Mouse (Mus musculus): ENCODE results near the gene Csnk1e.

Gene Csnk1e

DNA sequence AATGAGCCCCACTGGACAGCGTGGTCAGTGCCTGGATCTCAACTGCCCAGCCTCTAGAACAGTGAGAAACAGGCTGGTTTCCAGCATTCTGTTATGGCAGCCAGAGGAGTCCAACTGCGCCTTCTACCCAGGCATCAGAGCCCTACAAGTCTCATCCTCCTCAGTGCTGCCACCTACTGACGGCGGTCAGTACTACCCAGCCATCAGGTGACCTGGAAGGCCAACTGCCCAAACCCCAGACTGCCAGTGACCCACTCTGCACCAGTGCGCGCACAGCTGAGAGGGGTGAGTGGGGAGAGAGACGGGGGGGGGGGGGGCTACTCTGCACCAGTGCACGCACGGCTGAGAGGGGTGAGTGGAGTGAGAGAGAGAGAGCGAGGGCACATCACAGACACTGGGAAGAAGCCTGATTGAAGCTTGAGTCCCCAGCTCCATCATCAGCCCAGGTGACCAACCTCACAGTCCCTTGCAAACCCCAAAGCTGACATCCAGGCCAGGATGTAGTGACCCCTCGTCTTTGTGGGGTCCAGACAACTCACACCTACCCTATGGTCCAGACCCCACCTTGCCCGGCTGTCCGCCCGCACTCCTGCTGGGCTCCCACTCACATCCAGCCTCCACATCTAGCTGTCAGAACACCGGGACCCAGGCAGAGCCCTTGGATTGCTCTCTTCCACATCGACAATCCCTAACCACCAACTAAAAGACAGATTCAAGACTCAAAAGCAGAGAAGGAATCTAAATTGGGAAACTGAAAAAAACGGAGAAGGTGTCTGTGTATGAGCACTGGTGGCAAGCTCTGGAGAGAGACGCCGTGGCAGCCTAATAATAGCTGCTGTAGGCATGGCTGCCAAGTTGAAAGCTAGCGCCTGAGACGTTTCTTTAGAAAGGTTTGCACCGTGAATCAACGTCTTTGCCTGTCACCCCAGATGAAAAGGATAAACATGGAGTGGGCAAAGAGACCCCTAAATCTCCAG is 74.6 kb downstream of the Csnk1e start:
- in situ Hi-C loops (cut with MboI; ENCODE audit: low pct_unique_long_range_greater_than_20kb in 1 of 2, low sequenced_read_pairs in 2 of 2, unreplicated experiment in 1 of 2): no loop called here

DNA sequence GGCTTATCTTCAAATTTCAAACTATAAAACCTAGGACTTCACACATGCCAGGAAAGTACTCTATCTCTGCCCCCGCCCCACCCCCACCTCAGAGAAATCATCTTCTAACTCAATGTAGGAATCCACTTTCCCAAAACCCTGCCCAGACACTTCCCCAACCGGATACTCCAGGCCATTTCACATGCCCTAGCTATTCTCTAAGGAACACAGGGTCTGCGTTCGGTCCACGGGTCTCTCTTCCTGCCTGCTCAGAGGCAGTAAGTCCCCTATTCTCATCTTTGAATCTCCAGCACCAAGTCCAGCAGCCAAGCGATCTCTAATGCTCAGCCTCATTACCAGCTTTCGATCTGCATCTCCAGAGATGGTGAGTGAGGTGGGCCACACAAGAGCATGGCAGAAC is 75.7 kb downstream of the Csnk1e start:
- in situ Hi-C loops (cut with MboI; ENCODE audit: low pct_unique_long_range_greater_than_20kb in 1 of 2, low sequenced_read_pairs in 2 of 2, unreplicated experiment in 1 of 2): no loop called here

DNA sequence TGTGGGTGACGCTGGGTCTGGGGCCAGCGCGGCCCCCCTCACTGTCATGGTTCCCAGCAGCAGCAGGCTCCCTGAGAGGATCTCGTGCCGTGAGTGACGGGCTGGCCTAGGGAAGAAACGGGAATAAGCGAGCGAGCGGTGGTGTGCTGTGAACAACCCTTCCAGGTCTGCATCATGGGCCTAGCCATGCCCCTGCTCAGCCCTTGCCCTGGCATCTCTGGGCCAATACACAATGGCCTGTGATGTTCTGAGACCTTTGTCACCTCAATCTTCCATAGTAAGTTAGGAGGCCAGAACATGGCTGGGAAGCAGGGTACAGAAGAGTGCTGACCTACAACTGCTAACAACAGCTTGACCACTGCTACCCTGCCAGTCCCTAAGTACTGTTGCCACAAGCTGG is 76.8 kb downstream of the Csnk1e start:
- in situ Hi-C loops (cut with MboI; ENCODE audit: low pct_unique_long_range_greater_than_20kb in 1 of 2, low sequenced_read_pairs in 2 of 2, unreplicated experiment in 1 of 2): no loop called here

DNA sequence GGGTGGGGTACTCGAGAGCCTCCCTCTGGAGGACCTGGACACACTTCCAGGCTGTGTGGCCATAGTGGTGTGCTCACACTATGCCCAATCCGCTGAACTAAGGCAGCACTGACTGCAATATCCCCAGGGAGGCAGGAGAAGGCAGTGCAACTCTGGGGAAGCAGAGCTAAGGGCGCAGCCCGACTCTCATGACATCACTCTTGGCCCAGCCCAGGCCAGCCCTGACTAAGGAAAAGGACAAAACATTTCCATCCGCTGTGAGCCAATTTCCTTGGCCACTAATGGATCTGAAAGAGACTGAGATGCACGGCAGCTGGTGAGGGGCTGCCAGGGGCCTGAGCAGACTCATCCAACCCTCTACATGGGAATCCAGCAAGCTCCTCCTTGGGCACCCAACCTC is 77.7 kb downstream of the Csnk1e start:
- in situ Hi-C loops (cut with MboI; ENCODE audit: low pct_unique_long_range_greater_than_20kb in 1 of 2, low sequenced_read_pairs in 2 of 2, unreplicated experiment in 1 of 2): no loop called here

DNA sequence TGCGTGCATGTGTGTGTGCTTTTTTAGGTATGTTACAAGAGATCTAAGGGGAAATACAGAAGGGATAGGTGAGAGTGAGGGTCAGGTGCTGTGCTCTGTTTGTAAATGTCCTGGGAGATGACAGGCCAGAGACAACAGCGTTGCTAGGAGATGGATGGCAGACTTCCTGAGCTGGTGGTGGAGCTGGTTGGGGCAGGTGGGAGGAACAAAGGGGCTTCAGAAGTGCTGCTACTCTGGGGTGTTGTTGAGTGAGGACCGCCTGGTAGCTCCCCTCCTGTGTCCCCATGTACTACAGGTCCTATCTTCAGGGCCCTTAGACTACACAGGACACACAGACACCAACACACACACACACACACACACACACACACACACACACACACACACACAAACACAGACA is 80.6 kb downstream of the Csnk1e start:
- in situ Hi-C loops (cut with MboI; ENCODE audit: low pct_unique_long_range_greater_than_20kb in 1 of 2, low sequenced_read_pairs in 2 of 2, unreplicated experiment in 1 of 2): no loop called here

DNA sequence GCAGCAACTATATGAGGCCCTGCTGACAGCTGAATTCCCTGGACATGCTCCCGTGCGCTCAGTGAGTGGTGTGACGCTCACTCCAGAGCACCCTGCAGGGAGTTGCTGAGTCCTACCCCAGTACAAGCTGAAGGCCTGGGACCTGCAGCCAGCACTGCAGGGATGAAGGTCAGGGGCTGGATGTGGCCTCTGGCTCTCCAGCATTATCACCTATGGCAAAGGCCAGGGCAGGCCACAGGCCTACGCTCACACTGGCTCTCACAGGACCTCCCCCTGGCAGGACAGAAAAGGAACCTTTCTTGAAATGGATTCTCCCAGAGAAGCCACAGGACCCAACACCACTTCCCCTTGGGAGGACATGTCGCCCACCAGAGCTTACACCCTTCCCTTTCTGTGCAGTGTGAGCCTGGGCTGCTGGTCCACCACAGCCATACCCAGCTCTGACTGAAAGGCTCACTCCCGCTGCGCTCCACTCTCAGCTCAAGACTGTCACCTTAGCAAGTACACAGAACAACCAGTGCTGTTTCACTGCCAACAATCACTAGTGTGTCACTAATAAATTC is 85.0 kb downstream of the Csnk1e start:
- in situ Hi-C loops (cut with MboI; ENCODE audit: low pct_unique_long_range_greater_than_20kb in 1 of 2, low sequenced_read_pairs in 2 of 2, unreplicated experiment in 1 of 2): no loop called here

DNA sequence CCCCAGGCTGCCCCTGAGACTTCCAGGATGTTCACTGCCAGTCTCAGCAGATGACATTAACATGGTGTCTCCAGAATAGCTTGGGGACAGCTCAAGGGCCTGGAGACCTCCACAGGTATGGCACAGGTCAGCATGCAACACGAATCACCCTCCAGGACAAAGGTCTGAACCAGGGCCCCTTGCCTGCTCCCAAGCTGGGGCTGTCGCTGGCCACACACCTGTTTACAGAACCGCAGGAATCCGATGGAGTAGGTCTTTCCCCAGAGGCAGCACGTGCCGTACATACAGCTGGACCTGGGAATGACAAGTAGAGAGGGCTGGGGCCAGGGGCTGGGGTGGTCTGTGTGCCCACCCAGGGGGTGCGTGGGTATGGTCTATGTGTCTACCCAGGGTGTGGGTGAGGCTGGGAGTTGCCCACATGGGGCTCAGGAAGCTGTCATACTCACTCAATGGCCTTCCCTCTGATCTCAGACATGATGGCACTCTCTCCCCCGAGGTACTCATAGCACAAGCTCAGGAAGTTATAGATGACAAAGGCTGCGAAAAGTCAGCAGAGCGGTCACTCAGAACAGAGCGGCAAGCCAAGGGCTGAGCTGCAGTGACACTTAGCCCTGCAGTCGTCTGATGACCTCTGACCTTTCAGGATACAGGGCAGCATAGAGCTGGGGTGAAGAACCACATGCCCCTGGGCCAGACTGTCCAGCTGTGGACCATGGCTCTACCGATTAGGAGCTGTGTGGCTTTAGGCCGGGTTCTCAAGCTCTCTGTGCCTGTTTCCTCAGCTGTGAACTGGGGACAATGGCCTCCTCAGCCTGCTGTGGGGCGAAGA is 85.7 kb downstream of the Csnk1e start:
- in situ Hi-C loops (cut with MboI; ENCODE audit: low pct_unique_long_range_greater_than_20kb in 1 of 2, low sequenced_read_pairs in 2 of 2, unreplicated experiment in 1 of 2): no loop called here

DNA sequence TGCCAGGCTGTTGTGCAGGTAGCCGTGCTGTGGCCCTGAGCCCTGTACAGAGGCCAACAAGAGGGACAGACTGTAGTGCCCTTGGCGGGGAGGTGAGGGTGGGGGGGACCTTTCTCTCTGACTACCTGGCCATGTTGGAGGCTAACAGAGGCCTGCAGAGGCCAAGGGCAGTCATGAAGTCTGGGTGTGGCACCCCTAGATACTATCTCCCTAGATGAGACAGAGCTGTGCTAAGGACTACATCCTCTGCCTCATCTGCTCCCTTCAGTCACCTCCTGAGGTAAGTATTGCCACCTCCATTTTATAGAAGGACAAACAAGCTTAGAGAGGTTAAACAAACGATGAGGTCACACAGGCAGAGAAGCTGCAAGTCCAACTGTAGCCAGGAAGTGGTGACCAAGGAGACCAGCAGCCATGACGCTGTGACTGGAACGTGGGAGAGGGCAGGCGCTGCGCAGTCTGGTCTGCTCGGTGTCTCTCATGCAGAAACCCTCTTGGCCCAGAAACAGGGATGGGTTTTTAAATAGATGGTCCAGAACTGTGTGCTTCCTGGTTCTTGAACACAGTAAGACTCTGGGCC is 86.4 kb downstream of the Csnk1e start:
- in situ Hi-C loops (cut with MboI; ENCODE audit: low pct_unique_long_range_greater_than_20kb in 1 of 2, low sequenced_read_pairs in 2 of 2, unreplicated experiment in 1 of 2): no loop called here

DNA sequence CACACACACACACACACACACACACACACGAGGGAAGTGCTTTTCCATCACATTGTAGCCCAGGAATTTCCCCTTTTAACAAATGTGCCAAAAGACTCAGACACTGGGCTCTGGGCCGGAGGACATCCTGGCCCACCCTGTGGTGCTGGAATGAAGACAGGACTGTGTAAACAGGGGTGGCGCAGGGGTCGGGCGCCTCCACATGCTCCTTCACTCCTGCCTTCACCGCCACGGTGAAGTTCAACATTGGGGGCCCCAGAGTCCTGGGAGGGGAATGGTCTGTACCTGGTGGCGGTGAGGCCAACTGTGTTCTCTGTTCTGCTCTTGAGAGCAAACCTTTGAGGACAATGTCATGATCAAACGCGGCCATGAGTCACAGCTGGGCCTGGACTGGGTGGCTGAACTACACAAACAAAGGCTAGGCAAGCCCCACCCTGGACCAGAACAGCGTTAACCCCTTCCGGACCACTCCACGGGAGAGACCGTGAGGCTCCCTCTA is 87.0 kb downstream of the Csnk1e start:
- in situ Hi-C loops (cut with MboI; ENCODE audit: low pct_unique_long_range_greater_than_20kb in 1 of 2, low sequenced_read_pairs in 2 of 2, unreplicated experiment in 1 of 2): no loop called here
